Mouse (Mus musculus) olfactory bulb, adult 2 months (tissue): Measurements from ENCODE around the gene Bcam.

Source experiments
- CTCF ChIP-seq: fragments of 200-500 bp; IDR thresholded peaks from 2 replicates; pipeline ENCODE4 v1.5.1; 2012; ENCODE audit warnings: low read depth, mild to moderate bottlenecking, low read length, moderate library complexity; ENCODE audit not compliant: insufficient read depth
- POLR2A ChIP-seq: fragments of 200-500 bp; IDR thresholded peaks from 2 replicates; pipeline ENCODE4 v1.6.1; 2012; ENCODE audit warnings: mild to moderate bottlenecking, low read depth, low read length, moderate library complexity; ENCODE audit not compliant: insufficient read depth

DNA sequence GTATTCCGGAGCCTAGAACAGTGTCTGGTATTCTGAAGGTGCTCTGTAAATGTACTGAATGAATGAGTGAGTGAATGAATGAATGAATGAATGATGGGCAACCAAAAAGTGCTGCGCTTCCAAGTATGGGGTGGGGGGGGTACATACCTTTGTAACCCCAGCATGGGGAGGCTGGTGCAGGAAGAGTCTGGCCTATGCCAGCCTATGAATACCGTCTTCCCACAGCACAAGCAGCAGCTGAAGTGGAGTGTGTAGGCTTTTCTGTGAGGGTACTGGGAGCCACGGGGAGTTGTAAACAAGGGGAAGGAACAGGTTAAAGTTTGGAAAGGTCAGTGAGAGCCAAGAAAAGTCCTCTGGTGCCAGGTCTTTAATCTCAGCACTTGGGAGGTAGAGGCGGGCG is 27.0 kb downstream of the Bcam start:
- no peak for TF ChIP-seq CTCF
- TF ChIP-seq POLR2A: no peak
